Mouse (Mus musculus): ENCODE data around the gene Cep41.

Gene Cep41

DNA sequence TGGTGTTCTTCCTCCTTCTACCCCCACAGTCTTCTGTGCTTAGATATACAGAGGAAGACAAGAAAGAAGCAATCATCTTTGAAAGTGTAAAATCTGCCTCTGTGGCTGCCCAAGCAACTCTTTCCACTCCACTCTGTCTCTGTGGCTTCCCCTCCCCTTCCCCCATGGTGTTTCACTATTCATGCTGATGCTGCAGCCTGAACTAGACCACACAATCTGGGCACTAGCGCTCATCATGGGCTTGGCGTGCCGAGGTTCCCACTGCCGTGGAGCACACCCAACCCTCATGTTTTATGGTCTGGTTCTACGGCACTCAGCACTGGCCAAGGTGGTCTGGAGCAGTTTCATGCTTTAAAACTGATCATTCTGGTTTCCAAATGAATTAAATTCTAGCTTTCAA, 21.9 kb downstream of the Cep41 start:
- DNase-seq, result no peak

DNA sequence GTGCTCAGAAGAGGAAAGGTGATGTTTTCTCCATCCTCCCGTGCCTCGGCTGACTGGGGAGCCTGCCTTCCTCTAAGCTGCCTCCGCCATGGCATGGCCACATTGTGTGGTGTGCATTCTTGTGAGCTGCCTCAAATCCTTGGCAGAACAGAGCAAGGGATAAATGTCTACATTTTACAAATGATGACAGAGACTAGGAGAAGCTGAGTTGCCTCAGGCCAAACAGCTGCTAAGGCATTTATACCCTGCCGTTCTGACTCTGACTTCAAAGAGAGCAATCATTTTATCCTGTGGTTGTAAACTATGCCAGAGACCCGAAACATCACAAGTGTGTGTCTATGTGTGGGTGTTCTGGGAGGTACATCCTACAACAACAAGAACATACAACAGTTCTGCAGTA, 26.0 kb downstream of the Cep41 start:
- DNase-seq, result no peak

DNA sequence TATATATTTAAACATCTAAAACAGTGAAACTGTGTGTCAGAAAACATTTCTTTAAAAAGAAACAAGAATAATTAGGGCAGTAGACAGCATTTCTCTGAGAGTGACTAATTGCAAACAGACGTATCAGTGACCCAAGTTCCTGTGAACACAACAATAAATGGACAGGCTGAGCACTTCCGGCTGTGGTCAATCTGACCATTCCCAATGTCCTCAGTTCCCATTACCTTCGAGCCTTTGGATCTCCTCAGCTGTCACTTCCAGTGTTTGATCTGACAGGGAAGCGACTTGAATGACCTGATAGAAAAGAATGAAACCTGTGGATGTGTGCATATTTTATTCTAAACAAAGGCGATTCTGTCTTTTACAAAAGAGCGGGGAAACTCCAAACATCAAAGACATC, 27.5 kb downstream of the Cep41 start:
- no peak for DNase-seq

DNA sequence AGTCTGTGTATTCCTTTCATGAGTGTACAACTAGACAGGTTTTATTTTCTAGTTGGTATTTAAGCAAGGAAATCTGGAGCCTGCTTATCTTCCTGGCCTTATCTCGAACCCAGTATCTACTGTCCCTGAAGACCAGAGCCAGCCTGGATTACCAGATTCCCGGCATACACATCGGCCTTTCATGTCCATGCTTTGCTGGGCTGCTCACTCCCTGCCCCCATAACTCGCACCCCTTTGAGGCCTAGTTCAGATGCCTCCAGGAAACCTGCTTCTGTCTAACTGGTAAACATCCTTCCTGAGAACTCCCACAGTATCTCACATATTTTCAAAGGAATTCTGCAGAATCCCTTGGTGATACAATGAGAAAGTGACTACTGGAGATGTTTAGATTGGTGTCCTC, 28.3 kb downstream of the Cep41 start:
- DNase-seq, result no peak

DNA sequence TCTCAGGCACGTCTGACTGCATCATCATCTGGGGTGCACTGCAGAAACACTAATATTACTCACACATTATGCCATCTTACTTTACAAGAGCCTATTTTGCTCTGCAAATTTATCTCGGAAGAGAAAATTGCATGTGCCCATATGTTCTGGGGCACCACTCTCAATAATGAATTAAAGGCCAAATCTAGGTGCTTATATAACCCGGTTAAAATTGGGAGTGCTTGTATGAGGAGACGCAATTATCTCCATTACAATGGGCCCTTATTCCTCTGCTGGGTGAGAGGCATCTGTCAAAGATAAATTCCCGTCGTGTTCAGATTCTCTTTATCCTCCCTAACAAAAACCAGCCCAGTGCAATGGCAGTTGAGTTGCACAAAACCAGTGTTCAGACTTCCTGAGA, 28.8 kb downstream of the Cep41 start:
- no peak for DNase-seq

DNA sequence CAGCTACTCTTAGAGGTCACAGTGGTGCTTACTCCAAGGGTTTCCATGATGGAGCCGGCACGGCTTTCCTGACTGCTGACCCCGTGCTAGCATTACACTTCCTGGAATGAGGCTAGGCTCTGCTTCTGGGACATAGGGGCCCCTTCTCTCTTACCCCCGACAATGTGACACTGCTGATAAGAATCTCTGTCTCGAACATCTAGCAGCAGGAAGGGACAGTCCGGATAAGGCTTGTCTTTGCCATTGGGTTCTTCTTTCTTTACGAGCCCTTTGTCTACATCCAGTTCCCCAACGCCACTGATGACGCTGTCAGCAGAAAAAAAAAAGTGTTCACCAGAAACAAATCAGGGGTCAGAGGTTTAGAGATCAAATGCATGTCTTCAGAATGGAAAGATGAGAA, 34.9 kb downstream of the Cep41 start:
- DNase-seq, result no peak

DNA sequence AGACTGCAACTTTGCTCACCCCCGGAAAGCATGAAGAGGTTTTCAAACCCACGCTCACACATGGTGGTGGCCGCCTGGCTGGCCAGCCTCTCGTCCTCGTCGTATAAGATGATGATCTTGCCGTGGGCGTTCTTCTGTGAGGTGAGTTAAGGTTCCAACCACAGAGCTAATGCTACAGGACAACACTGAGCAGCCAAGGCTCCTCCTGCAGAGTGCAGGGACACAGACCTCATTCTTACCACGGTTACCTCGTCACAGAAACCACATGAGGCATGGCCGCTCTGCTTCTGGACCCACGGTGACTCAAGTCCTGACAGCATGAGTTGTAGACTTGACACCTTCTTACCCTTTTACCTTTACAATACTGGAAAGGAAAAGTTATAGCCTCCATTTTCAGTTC, 36.3 kb downstream of the Cep41 start:
- no peak for DNase-seq

DNA sequence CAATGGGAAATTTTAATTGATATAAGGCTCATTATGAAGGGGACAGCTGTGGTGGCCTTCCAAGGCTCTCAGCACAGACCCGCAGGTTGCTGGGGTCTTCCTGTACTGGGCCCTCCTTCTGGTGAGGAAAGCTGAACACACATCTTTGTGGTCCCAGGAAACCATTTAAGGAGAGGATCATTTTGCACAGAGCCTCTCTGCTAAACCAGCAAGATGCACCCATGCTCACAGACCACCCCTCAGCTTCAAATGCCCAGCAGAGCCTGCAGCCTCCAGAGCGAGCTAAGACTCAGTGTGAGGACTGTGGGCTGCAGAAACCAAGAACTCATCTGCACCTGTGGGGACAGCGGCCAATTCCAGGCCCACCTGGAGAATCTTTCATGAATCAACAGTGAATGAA, 38.6 kb downstream of the Cep41 start:
- DNase-seq, result no peak

DNA sequence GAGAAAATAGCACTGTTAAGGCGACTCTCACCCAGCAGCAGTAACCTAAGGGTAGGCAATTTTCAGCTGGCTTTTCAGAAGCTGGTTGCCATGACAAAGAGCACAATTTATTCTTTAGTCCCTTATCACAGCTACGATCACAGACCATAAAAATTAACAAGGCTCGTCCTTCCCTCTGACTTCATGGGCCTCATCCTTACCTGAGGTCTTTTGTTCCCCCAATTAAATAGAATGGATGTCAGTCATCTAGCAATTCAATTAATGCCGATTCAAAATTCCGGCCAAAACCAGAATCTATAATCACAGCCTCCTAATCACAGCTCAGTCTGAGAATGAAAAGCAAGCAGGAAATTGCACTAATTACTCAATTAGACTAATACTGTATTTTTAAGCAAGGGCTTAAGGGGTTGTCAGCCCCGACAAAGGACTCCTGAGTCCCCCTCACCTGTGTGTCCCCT, 39.1 kb downstream of the Cep41 start:
- no peak for DNase-seq

DNA sequence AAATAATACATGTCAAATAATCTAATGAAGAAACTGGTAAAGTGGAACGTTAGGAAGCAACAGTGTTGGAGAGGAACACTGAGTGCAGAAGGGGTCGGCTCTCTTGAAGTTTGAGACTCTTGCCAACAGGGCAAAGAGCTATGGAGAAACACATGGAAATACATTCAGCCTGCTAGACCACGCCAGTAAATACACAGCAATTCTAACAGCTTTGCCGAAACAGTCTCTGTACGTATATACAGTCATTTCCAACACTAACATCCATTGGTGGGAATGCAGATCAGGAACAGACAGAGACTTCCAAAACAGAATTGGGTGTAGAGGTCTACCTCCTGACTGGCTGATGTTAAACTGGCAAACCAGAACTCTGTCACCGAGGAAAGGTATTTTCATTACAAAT, 40.0 kb downstream of the Cep41 start:
- no peak for DNase-seq

DNA sequence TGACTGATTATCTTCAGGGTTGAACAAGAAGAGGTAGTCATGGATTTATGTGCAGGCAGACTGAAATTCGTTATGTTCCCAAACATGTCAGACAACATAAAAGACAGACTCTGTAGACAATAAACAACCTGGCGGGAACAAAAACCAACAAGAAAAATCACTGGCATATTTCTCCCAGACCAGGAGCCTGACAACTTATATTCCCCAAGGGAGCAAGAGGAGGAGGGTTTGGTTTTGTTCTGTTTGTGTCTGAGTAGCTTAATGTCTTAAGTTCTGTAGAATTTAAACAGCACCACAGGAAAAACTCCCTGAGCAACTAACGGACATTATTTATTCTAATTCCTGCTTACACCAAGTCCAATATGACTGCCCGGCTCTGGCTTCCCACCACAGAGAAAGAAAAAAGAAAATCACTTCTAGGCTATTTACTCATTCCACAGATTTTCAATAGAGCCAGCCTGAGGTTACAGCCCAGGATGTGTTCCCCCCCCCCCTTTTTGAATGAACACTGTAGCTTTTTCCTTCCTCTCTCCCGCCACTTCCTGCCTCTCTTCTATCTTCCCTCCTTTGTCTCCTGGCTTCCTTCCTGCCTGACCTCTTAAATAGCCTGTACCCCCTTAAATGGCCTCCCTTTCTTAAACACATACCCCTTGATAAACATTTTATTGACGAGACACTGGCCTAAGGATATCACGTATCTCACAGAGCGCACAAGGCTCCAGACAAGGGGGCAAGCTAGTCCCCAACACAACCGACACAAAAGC, 40.9 kb downstream of the Cep41 start:
- no peak for DNase-seq

DNA sequence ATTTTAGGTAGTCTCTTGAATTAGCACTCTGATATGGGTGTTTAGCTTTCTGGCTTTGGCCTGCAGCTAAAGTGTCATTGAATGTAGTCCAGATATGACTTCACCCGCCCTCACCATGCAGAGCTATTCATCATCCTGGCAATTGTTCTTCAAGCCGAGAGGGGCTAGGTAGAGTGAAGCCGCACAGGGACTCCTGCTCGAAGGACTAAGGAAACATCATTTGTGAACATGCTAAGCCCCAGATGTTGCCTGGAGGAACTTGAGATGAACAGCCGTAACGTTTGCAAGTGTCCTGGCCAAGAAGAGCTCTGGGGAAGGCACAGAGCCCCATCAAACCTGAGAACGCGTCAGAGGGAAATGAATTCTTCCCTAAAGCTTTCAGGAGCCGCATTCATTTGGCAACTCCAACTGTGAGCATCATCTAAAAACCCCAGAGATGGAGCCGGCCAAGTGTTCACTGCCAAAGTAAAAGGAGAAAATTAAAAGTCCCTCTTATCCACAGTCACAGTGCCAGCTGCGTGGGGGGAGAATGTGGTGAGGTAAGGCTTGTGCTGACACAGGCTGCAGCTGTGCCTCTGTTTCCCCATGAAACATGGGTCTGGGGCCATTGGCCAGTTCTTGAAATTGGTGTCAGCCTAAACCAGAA, 43.8 kb downstream of the Cep41 start:
- no peak for DNase-seq

DNA sequence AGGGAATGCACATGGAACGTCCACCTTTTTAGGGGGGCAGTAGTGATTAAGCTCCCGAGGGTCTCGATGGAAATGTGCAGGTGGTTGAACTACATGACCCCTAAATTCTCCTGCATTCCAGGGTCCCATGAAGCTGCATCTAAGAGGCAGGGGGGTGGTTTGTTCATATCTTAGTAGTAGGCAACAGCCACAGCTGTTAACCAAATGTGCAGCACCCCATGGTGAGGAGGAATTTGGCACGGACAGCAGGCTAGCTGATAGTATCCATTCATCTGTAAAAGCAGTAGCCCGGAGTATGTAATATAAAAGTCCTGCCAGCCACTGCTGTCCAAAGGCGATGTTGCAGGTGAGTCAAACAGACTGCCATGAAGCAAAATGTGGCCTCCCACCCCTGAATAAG, 48.2 kb downstream of the Cep41 start:
- DNase-seq, result no peak

DNA sequence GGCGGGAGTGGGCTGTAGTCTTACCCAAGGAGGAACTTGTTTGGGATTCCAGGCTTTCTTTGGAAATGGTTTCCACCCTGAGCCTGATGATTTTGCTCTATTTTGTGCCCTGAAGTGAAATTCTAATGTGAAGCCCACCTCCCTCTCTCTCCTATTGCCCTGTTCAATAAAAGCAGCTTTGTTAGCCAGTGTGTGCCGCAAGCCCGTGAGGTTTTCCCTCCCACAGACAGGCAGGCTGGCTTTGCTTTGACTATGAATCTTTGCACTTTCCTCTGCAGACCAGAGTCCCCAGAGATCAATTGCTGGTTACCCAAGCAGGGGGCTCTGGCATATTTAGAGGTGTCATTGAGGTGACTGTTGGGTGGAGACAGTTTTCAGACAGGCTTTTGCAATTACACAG, 49.1 kb downstream of the Cep41 start:
- DNase-seq, result no peak

DNA sequence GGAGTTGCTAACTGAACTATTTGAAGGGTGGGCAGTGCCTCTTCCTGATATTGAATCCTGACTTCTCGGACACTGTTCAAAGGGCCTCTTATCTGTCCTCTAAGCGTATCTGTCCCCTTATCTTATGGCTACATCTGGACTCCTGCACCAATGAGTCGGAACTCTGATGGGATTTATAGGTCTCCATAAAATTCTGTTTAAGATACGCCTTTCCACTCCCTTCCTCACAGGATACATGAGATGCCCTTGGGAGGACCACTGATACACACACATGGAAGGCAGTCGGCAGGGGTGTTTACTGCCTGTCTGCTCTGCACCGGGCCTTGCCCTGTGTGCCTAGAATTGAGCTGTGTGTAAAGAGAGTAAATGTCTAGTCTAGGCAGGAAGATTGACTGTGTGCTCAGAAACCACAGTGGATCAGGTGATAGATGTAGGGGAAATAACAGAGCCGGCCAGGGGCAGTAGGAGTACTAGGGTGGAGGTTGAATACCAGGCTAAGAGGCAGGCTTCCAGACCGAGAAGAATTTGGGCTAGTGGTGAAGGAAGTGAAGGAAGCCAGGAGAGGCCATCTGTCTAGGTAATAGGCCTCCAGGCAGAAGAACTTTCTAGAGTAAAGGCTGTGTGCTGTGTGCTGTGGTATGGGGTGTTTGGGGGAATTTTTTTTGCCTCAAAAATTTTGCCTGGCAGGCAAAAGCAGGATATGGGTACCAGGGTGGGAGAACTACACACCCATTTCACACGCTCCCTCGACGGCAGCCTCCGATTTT, 49.7 kb downstream of the Cep41 start:
- no peak for DNase-seq

DNA sequence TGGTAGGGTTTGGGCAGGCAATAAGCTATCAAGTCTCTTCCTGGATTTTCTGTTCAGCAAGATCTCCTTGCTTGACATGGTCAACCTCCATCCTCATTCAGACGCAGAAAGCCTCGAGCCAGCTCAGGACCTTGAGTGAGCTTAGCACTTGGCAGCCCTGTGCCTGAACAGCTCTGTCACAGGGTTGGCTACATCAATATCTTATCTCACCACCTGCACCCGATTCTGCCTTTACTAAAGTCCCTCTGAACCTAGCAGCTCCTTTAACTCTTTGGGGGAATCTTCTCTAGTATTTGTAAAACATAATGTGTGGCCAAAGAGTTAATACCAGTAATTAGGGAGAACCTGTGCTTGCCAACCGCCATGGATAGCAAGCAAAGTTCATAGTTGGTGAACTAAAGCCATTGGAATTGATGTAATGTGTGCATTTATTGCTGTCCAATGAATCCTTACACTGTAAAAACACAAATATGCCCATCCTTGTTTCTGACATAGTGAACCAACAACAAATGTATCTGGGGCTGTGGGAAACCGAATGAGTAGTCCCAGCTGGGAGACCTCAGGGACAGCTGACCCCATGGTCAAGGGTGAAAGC, 54.8 kb downstream of the Cep41 start, which contains the start of gene Cpa1:
TSS of gene Cpa1 (plus strand) at position 545 of the 595 bp plus-strand sequence.
- DNase-seq, result no peak

DNA sequence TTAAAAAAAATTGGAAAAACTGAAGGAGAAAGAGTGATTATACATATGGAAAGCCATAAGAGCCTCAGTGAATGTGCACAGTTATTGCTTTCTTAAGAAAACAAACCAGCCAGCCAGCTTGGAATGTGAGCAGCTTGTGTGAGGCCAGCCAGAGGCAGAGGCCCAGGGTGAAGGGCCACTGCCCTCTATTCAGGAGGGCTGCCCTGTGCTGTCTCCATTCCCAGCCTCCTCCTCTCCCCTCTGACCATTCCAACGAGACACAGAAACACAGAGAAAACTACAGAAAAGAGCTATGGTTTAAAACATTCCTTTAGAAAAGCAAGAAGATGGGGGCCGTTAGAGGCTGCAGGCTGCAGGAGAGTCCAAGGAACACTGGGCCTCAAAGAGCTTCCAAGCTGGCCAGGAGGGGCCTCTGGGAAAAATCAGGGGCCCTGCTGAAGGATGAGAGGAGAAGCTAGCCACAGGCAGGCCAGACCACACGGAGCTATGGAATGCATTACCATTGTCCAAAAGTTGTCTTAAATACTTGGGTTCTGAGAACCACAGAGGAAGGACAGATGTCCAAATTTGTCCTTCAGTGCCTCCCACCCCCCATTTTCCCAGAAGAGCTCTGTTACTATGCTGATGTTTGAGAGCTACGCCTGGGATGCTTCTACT, 57.2 kb downstream of the Cep41 start:
- no peak for DNase-seq

DNA sequence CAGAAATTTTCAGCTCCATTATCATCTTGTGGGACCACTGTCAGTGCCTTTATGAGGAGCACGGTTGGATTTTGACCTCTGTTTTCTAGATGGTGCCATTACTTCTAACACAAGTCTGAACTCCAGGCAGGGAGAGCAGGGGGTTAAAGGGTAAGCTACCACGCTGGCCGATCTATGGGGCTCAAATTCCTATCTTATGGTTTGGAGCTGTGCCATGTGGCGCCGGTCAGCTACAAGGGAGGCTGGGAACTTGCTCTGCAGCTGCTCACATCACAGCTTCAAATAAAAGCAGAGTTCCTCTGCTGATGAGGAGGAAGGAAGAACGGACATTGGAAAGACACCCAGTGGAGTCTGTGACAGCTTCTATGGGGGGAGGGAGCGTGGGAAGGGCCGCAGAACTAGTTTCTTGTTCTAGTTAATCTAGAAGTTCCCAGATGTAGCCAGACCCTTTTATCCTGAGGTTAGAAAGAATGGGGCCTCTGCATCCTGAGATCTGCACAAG, 58.1 kb downstream of the Cep41 start:
- no peak for DNase-seq

DNA sequence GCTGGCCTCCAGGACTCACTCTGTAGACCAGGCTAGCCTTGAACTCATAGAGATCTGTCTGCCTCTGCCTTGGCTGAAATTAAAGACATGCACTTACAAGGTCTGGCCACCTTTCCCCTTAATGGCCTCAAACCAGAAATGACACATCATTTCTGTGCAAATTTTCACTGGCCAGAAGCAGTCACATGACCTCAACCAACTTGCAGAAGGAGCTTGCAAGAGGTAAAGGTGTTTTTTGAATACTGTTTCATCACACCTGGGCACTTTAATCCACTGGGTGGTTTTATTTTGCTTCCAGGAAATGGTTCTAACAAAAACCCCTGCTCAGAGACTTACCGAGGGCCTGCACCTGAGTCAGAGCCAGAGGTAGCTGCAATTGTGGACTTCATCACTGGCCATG, 63.6 kb downstream of the Cep41 start:
- DNase-seq, result no peak

DNA sequence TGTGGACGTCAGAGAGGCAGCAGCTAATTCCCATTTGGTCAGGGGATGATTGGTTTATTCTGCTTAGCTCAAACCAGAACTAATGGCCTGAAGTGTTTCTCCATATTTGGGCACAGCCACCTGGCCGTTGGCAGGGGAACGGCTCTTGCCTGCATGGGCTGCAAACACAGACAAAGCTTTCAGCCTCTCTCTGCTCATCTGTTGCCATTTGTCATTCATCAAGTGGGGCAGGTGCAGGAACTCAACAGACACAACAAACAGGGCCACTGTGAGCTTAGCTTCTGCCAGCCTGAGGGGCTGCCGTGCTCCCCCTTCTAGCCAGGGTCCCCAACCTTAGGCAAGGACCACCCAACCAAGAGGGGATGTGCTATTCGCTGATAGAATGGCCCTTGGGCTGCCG, 65.4 kb downstream of the Cep41 start:
- DNase-seq, result no peak

DNA sequence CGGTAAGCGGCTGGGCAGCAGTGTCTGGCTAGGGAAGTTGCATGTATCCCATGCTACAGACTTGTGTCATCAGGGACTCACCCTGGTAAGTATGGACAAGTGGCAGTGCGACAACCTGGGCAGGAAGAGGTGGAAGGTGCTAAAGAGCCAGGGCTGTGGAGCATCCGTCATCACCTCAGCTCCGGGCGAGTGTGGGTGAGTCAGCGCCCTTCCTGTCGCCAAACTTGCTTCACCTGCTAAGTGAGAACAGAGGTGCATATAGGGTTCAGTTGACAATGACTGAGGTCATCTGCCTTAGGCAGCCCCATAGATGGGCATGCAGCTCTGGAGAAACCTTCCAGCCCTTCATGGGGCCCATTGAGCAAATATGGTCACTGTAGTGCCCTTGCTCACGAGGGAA, 68.8 kb downstream of the Cep41 start:
- no peak for DNase-seq

DNA sequence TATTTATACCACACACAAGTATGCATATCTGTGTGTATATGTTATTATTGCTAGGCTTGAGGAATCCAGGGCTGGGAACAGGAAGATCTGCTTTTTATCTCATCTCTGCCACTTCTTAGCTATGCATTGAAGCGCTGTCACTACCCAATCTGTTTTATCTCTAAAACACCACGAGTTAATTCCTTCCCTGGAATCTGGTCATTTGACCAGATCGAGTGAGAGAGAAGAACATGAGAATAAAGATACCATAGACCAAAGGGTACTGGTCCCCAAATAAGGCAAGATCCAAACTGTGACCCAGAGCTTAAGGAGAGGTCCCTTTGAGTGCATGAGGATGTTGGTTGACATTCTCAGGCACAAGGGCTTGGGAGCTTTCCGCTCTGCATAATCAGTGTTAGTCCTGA, 71.6 kb downstream of the Cep41 start:
- no peak for DNase-seq

DNA sequence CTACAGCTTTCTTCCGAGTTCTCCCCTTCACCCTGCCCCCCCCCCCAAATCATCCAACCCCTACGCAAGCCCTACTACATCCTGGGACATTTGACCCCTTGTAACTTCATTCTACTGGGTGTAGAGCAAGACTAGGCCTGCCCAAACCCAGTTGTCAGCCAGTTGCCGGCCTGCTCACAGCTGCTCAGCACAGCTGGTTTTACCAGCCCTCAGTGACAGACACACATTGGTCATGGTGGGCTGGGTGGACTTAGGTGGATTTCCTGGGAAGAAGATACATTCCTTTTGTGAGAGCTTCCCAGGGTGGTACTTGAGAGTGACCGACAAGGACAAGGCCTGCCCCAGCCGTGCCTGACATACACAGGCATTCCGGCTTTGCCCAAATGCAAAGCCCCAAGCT, 72.6 kb downstream of the Cep41 start:
- DNase-seq, result no peak

All from kidney, adult 9 months (tissue).